In genomic region chr3:89421810-89422473, GRCm38 (mm10) we compare ENCODE assay signal across 8 mouse cellular contexts. TPM values are rescaled to one million over a fixed set of nuclear protein-coding genes. Genes with fewer than 3 reads are reported as not detected.
DNase-seq lines count a peak whose midpoint lies in the region; ATAC-seq and TF ChIP-seq lines count a peak whose summit lies in the region.

No protein-coding gene starts in this region.

- H3K9ac ChIP-seq in liver, embryonic 12.5 days = peak overlapping the region; percentile 81

- H3K4me3 ChIP-seq in liver, embryonic 12.5 days = peak overlapping the region; percentile 65
- H3K4me3 ChIP-seq in olfactory bulb, adult 2 months (ENCODE audit: insufficient read depth, low read depth, low read length) = peak overlapping the region; percentile 39

- H3K4me2 ChIP-seq in liver, embryonic 12.5 days = peak overlapping the region; percentile 97

- H3K27me3 ChIP-seq in liver, embryonic 12.5 days (replicated peaks) = no peaks in the 10 kb centered on the region

- peaks cover 83% of the 10 kb centered on the region for H3K4me1 ChIP-seq in liver, embryonic 12.5 days
- peaks cover 17% of the 10 kb centered on the region for H3K4me1 ChIP-seq in olfactory bulb, adult 2 months (ENCODE audit: control insufficient read depth, insufficient read depth, low read length)

- peak; percentile 96 for DNase-seq in heart, adult 11 months
- DNase-seq in heart, postnatal 36 days = no peak
- peak; percentile 19 for DNase-seq in brain, embryonic 14.5 days (ENCODE audit: low read depth)
- peak; percentile 43 to 50 for DNase-seq in heart, postnatal 10 days
- no peak for DNase-seq in urinary bladder, postnatal 25 days (ENCODE audit: low spot score)
- no peak for DNase-seq in retina, postnatal 1 day

- no peak for ATAC-seq in liver, embryonic 12.5 days

- peaks cover 43% of the 10 kb centered on the region for H3K36me3 ChIP-seq in liver, embryonic 12.5 days

- 20% methylated on average over 22 of the region's 22 CpGs for WGBS in liver, embryonic 12.5 days (ENCODE audit: insufficient replicate concordance)
- 19% methylated on average over 22 of the region's 22 CpGs for WGBS in olfactory bulb, adult 2 months

- no peaks in the 10 kb centered on the region for H3K9me3 ChIP-seq in liver, embryonic 12.5 days (replicated peaks)

- H3K27ac ChIP-seq in liver, embryonic 12.5 days = peak overlapping the region; percentile 89
- no peak overlapping the region for H3K27ac ChIP-seq in olfactory bulb, adult 2 months (ENCODE audit: insufficient read depth, low read depth, low read length)

- intact Hi-C loops in heart, postnatal 36 days (cut with DNase I) = loop anchor here (2.0 kb wide), 1 partner anchor 15 kb away; the partner anchor contains the start of gene Pbxip1
- intact Hi-C loops in heart, postnatal 10 days (cut with DNase I) = no loop called here

- no peak for TF ChIP-seq CTCF in brain, embryonic 14.5 days (IDR thresholded peaks at IDR 0.05; ENCODE audit: borderline replicate concordance, extremely low read depth, insufficient read depth, insufficient read length)
- TF ChIP-seq CTCF in olfactory bulb, adult 2 months (IDR thresholded peaks at IDR 0.05; ENCODE audit: insufficient read depth, low read depth, low read length) = no peak

- TF ChIP-seq POLR2A in brain, embryonic 14.5 days (IDR thresholded peaks at IDR 0.05; ENCODE audit: borderline replicate concordance, extremely low read depth, insufficient read depth, insufficient read length, poor library complexity, severe bottlenecking) = no peak
- no peak for TF ChIP-seq POLR2A in olfactory bulb, adult 2 months (IDR thresholded peaks at IDR 0.05; ENCODE audit: insufficient read depth, low read depth, low read length)

RNA-seq across cellular contexts. Expression of gene Shc1, which starts 3.7 kb away (rescaled TPM):
- total RNA-seq in heart, postnatal 36 days (2021) = 10 to 100 TPM; 34.1 to 36.6 TPM
- polyA plus RNA-seq in brain, embryonic 14.5 days (2012; rRNA removed) = 29.5 and 30.2 TPM in 2 replicates
- total RNA-seq in heart, postnatal 10 days (2021) = 10 to 100 TPM; 59.1 to 62.1 TPM
- polyA plus RNA-seq in liver, embryonic 12.5 days (2016; fragmentation: Nextera tagmentation; extraction: Ambion mirVana) = 56.8 and 63.3 TPM in 2 replicates
- polyA plus RNA-seq in olfactory bulb, adult 2 months (2012; ENCODE audit: insufficient read depth, insufficient read length, low replicate concordance, missing spikeins) = not detected in 2 replicates

RNA-seq across cellular contexts. Expression of gene Cks1b, which starts 3.8 kb away (rescaled TPM):
- total RNA-seq in heart, postnatal 36 days (2021) = 1 to 10 TPM; 5.1 to 5.4 TPM
- polyA plus RNA-seq in brain, embryonic 14.5 days (2012; rRNA removed) = 79.8 and 129 TPM in 2 replicates
- total RNA-seq in heart, postnatal 10 days (2021) = 10 to 100 TPM; 26.6 to 26.9 TPM
- polyA plus RNA-seq in liver, embryonic 12.5 days (2016; fragmentation: Nextera tagmentation; extraction: Ambion mirVana) = 310 and 316 TPM in 2 replicates
- polyA plus RNA-seq in olfactory bulb, adult 2 months (2012; ENCODE audit: insufficient read depth, insufficient read length, low replicate concordance, missing spikeins) = not detected in 2 replicates

RNA-seq across cellular contexts. Expression of gene Pygo2, which starts 8.1 kb away (rescaled TPM):
- total RNA-seq in heart, postnatal 36 days (2021) = 10 to 100 TPM; 13.8 to 16.6 TPM
- 71.6 and 90.9 TPM in 2 replicates for polyA plus RNA-seq in brain, embryonic 14.5 days (2012; rRNA removed)
- total RNA-seq in heart, postnatal 10 days (2021) = 10 to 100 TPM; 16.8 to 22.3 TPM
- polyA plus RNA-seq in liver, embryonic 12.5 days (2016; fragmentation: Nextera tagmentation; extraction: Ambion mirVana) = 22.7 and 23.1 TPM in 2 replicates
- polyA plus RNA-seq in olfactory bulb, adult 2 months (2012; ENCODE audit: insufficient read depth, insufficient read length, low replicate concordance, missing spikeins) = not detected in 2 replicates

RNA-seq across cellular contexts. Expression of gene Flad1, which starts 10.3 kb away (rescaled TPM):
- 10 to 100 TPM; 44.0 to 55.1 TPM for total RNA-seq in heart, postnatal 36 days (2021)
- polyA plus RNA-seq in brain, embryonic 14.5 days (2012; rRNA removed) = 39.4 and 53.9 TPM in 2 replicates
- 10 to 100 TPM; 44.4 TPM for total RNA-seq in heart, postnatal 10 days (2021)
- 21.6 and 22.9 TPM in 2 replicates for polyA plus RNA-seq in liver, embryonic 12.5 days (2016; fragmentation: Nextera tagmentation; extraction: Ambion mirVana)
- polyA plus RNA-seq in olfactory bulb, adult 2 months (2012; ENCODE audit: insufficient read depth, insufficient read length, low replicate concordance, missing spikeins) = not detected in 2 replicates

RNA-seq across cellular contexts. Expression of gene Pbxip1, which starts 14.6 kb away (rescaled TPM):
- 10 to 100 TPM; 57.0 to 58.0 TPM for total RNA-seq in heart, postnatal 36 days (2021)
- 9.5 and 13.6 TPM in 2 replicates for polyA plus RNA-seq in brain, embryonic 14.5 days (2012; rRNA removed)
- 10 to 100 TPM; 66.5 to 66.8 TPM for total RNA-seq in heart, postnatal 10 days (2021)
- 8.3 and 9.2 TPM in 2 replicates for polyA plus RNA-seq in liver, embryonic 12.5 days (2016; fragmentation: Nextera tagmentation; extraction: Ambion mirVana)
- polyA plus RNA-seq in olfactory bulb, adult 2 months (2012; ENCODE audit: insufficient read depth, insufficient read length, low replicate concordance, missing spikeins) = not detected in 2 replicates

Comparison
In these comparisons a context has a peak if more than half of its experiments do, and no peak if none do; other contexts are left out.
1. DNase-seq: peak in heart, adult 11 months (single experiment), brain, embryonic 14.5 days (single experiment) and heart, postnatal 10 days (2 of 2); none in heart, postnatal 36 days (0 of 2), urinary bladder, postnatal 25 days (single experiment) and retina, postnatal 1 day (single experiment).
2. RNA of gene Shc1, which starts 3.7 kb away (polyA plus RNA-seq): 56.8 to 63.3 TPM in liver, embryonic 12.5 days and 29.5 to 30.2 TPM in brain, embryonic 14.5 days; not detected in olfactory bulb, adult 2 months; every median in the first group is over 10 times any median in the second.
3. RNA of gene Cks1b, which starts 3.8 kb away (polyA plus RNA-seq): 310 to 316 TPM in liver, embryonic 12.5 days and 79.8 to 129 TPM in brain, embryonic 14.5 days; not detected in olfactory bulb, adult 2 months; every median in the first group is over 10 times any median in the second.
4. RNA of gene Pygo2, which starts 8.1 kb away (polyA plus RNA-seq): 71.6 to 90.9 TPM in brain, embryonic 14.5 days and 22.7 to 23.1 TPM in liver, embryonic 12.5 days; not detected in olfactory bulb, adult 2 months; every median in the first group is over 10 times any median in the second.